Mouse (Mus musculus) intestine, embryonic 14.5 days (tissue): ENCODE data around the gene Pramef17. TPM values are rescaled to one million over a fixed set of nuclear protein-coding genes. Genes with fewer than 3 reads are reported as not detected.

Experiments used
- polyA plus RNA-seq: library from polyadenylated mRNA; unstranded; fragments of >200 nt; fragmentation: Nextera tagmentation; extraction: Ambion mirVana; gene quantifications from 2 replicates; pipeline ENCODE4 v1.2.1, GENCODE M21; 2014

The Pramef17 gene
- polyA plus RNA-seq, 1 experiment from 2014 or later = not detected

Other genes starting within 250 kb of the Pramef17 start
- gene Gm13023, start 205.0 kb downstream of the Pramef17 start, polyA plus RNA-seq = not detected in 2 replicates
- not detected in 2 replicates for gene Gm13084, start 178.3 kb downstream of the Pramef17 start, polyA plus RNA-seq
- gene Gm13103, start 147.9 kb downstream of the Pramef17 start, polyA plus RNA-seq = not detected in 2 replicates
- gene Pramef6, start 94.0 kb downstream of the Pramef17 start, polyA plus RNA-seq = not detected in 2 replicates
- gene Pramef25, start 43.4 kb downstream of the Pramef17 start, polyA plus RNA-seq = not detected in 2 replicates
- not detected in 2 replicates for gene Gm13101, start 27.4 kb downstream of the Pramef17 start, polyA plus RNA-seq
- gene Pramel4, start 64.8 kb upstream of the Pramef17 start, polyA plus RNA-seq = not detected in 2 replicates
- gene Gm13102, start 112.1 kb upstream of the Pramef17 start, polyA plus RNA-seq = not detected in 2 replicates
- gene Oog3, start 168.3 kb upstream of the Pramef17 start, polyA plus RNA-seq = not detected in 2 replicates
- not detected in 2 replicates for gene Oog2, start 196.3 kb upstream of the Pramef17 start, polyA plus RNA-seq
- gene C87977, start 218.9 kb upstream of the Pramef17 start, polyA plus RNA-seq = not detected in 2 replicates